Mouse (Mus musculus): ENCODE data around the gene Fads2. TPM values are rescaled to one million over a fixed set of nuclear protein-coding genes. Genes with fewer than 3 reads are reported as not detected.

Fads2 gene
- polyA plus RNA-seq, 1 experiment from 2014 or later: 125 TPM

- Histone ChIP-seq H3K36me3 (peaks cover 69% of the 10 kb centered on the region), H3K27ac (no peak overlapping the region), H3K4me2 (no peak overlapping the region), H3K4me3 (replicated peaks) (no peak overlapping the region), H3K4me1 (no peaks in the 10 kb centered on the region), H3K27me3 (replicated peaks) (no peaks in the 10 kb centered on the region), H3K9ac (no peak overlapping the region), H3K9me3 (no peaks in the 10 kb centered on the region)
- WGBS: 94% methylated on average over 8 of the region's 8 CpGs
- no peak for ATAC-seq (ENCODE audit: insufficient read depth, low FRiP score, low read depth)
Observed at GRCm38 (mm10) chr19:10070186-10070980, 31.2 kb downstream of the Fads2 start.

- Histone ChIP-seq H3K4me1 (no peaks in the 10 kb centered on the region), H3K27ac (no peak overlapping the region), H3K9ac (no peak overlapping the region), H3K4me2 (no peak overlapping the region), H3K9me3 (no peaks in the 10 kb centered on the region), H3K4me3 (replicated peaks) (no peak overlapping the region), H3K27me3 (replicated peaks) (no peaks in the 10 kb centered on the region), H3K36me3 (peaks cover 55% of the 10 kb centered on the region)
- no peak for ATAC-seq (ENCODE audit: insufficient read depth, low FRiP score, low read depth)
- WGBS: 84% methylated on average over 7 of the region's 7 CpGs
Observed at GRCm38 (mm10) chr19:10067701-10068100, 33.8 kb downstream of the Fads2 start.

- no peak overlapping the region for H3K27ac ChIP-seq
- H3K36me3 ChIP-seq: peaks cover 59% of the 10 kb centered on the region
- no peak overlapping the region for H3K9ac ChIP-seq
- no peaks in the 10 kb centered on the region for H3K9me3 ChIP-seq
- H3K4me2 ChIP-seq: no peak overlapping the region
- H3K4me3 ChIP-seq (replicated peaks): no peak overlapping the region
- 84% methylated on average over 3 of the region's 3 CpGs for WGBS
- no peaks in the 10 kb centered on the region for H3K27me3 ChIP-seq (replicated peaks)
- H3K4me1 ChIP-seq: 0 out of 2 replicates have a peak, but pooled peaks cover 6% of the 10 kb centered on the region
- no peak for ATAC-seq (ENCODE audit: insufficient read depth, low FRiP score, low read depth)
Observed at GRCm38 (mm10) chr19:10066502-10066901, 35.0 kb downstream of the Fads2 start.

GRCm38 (mm10) chr19:10066189-10066500, 35.4 kb downstream of the Fads2 start:
- no peak overlapping the region for H3K4me2 ChIP-seq
- no peak overlapping the region for H3K4me3 ChIP-seq (replicated peaks)
- no peak for ATAC-seq (ENCODE audit: insufficient read depth, low FRiP score, low read depth)
- 86% methylated on average over 4 of the region's 4 CpGs for WGBS
- no peak overlapping the region for H3K27ac ChIP-seq
- H3K9me3 ChIP-seq: no peaks in the 10 kb centered on the region
- no peaks in the 10 kb centered on the region for H3K27me3 ChIP-seq (replicated peaks)
- H3K4me1 ChIP-seq: 0 out of 2 replicates have a peak, but pooled peaks cover 9% of the 10 kb centered on the region
- peaks cover 62% of the 10 kb centered on the region for H3K36me3 ChIP-seq
- no peak overlapping the region for H3K9ac ChIP-seq

GRCm38 (mm10) chr19:10065465-10066188, 35.9 kb downstream of the Fads2 start:
- no peaks in the 10 kb centered on the region for H3K27me3 ChIP-seq (replicated peaks)
- H3K9ac ChIP-seq: no peak overlapping the region
- H3K36me3 ChIP-seq: peaks cover 57% of the 10 kb centered on the region
- 84% methylated on average over 5 of the region's 5 CpGs for WGBS
- H3K4me1 ChIP-seq: 0 out of 2 replicates have a peak, but pooled peaks cover 12% of the 10 kb centered on the region
- no peak for ATAC-seq (ENCODE audit: insufficient read depth, low FRiP score, low read depth)
- no peaks in the 10 kb centered on the region for H3K9me3 ChIP-seq
- H3K4me2 ChIP-seq: no peak overlapping the region
- no peak overlapping the region for H3K27ac ChIP-seq
- no peak overlapping the region for H3K4me3 ChIP-seq (replicated peaks)

GRCm38 (mm10) chr19:10064173-10065012, 37.2 kb downstream of the Fads2 start:
- 78% methylated on average over 10 of the region's 10 CpGs for WGBS
- H3K9ac ChIP-seq: no peak overlapping the region
- H3K27me3 ChIP-seq (replicated peaks): no peaks in the 10 kb centered on the region
- no peak overlapping the region for H3K4me3 ChIP-seq (replicated peaks)
- H3K36me3 ChIP-seq: peaks cover 45% of the 10 kb centered on the region
- no peaks in the 10 kb centered on the region for H3K9me3 ChIP-seq
- H3K4me2 ChIP-seq: no peak overlapping the region
- no peak overlapping the region for H3K27ac ChIP-seq
- no peak for ATAC-seq (ENCODE audit: insufficient read depth, low FRiP score, low read depth)
- H3K4me1 ChIP-seq: peaks cover 23% of the 10 kb centered on the region; the same call in 1 of the 2 replicates

GRCm38 (mm10) chr19:10062862-10063261, 38.7 kb downstream of the Fads2 start:
- H3K9ac ChIP-seq: no peak overlapping the region
- no peaks in the 10 kb centered on the region for H3K9me3 ChIP-seq
- H3K4me3 ChIP-seq (replicated peaks): no peak overlapping the region
- 85% methylated on average over 5 of the region's 5 CpGs for WGBS
- H3K36me3 ChIP-seq: peaks cover 32% of the 10 kb centered on the region
- no peak overlapping the region for H3K27ac ChIP-seq
- peaks cover 28% of the 10 kb centered on the region; the same call in 1 of the 2 replicates for H3K4me1 ChIP-seq
- no peak overlapping the region for H3K4me2 ChIP-seq
- no peak for ATAC-seq (ENCODE audit: insufficient read depth, low FRiP score, low read depth)
- no peaks in the 10 kb centered on the region for H3K27me3 ChIP-seq (replicated peaks)

- Histone ChIP-seq H3K9me3 (no peaks in the 10 kb centered on the region), H3K27me3 (replicated peaks) (no peaks in the 10 kb centered on the region), H3K4me2 (no peak overlapping the region), H3K36me3 (peaks cover 31% of the 10 kb centered on the region), H3K9ac (no peak overlapping the region), H3K4me3 (replicated peaks) (no peak overlapping the region), H3K4me1 (peaks cover 28% of the 10 kb centered on the region; the same call in 1 of the 2 replicates), H3K27ac (no peak overlapping the region)
- WGBS: 85% methylated on average over 8 of the region's 8 CpGs
- no peak for ATAC-seq (ENCODE audit: insufficient read depth, low FRiP score, low read depth)
Observed at GRCm38 (mm10) chr19:10062292-10062691, 39.3 kb downstream of the Fads2 start.

- H3K4me2 ChIP-seq: no peak overlapping the region
- no peak overlapping the region for H3K27ac ChIP-seq
- peaks cover 29% of the 10 kb centered on the region for H3K36me3 ChIP-seq
- H3K4me3 ChIP-seq (replicated peaks): no peak overlapping the region
- H3K9me3 ChIP-seq: no peaks in the 10 kb centered on the region
- 94% methylated on average over 2 of the region's 2 CpGs for WGBS
- H3K4me1 ChIP-seq: peaks cover 30% of the 10 kb centered on the region; the same call in 1 of the 2 replicates
- no peak for ATAC-seq (ENCODE audit: insufficient read depth, low FRiP score, low read depth)
- no peak overlapping the region for H3K9ac ChIP-seq
- H3K27me3 ChIP-seq (replicated peaks): no peaks in the 10 kb centered on the region
Observed at GRCm38 (mm10) chr19:10061624-10062023, 39.9 kb downstream of the Fads2 start.

GRCm38 (mm10) chr19:10060783-10061590, 40.6 kb downstream of the Fads2 start:
- no peak for ATAC-seq (ENCODE audit: insufficient read depth, low FRiP score, low read depth)
- H3K4me1 ChIP-seq: peaks cover 30% of the 10 kb centered on the region; the same call in 1 of the 2 replicates
- no peak overlapping the region for H3K9ac ChIP-seq
- H3K9me3 ChIP-seq: no peaks in the 10 kb centered on the region
- no peaks in the 10 kb centered on the region for H3K27me3 ChIP-seq (replicated peaks)
- peak overlapping the region; percentile 82 for H3K27ac ChIP-seq
- no peak overlapping the region for H3K4me3 ChIP-seq (replicated peaks)
- H3K4me2 ChIP-seq: no peak overlapping the region
- WGBS: 47% methylated on average over 8 of the region's 8 CpGs
- peaks cover 31% of the 10 kb centered on the region for H3K36me3 ChIP-seq

Data from stomach, embryonic 15.5 days (tissue).